Mouse (Mus musculus) liver, embryonic 15.5 days (tissue): Measurements from ENCODE around the gene Ddhd1. TPM values are rescaled to one million over a fixed set of nuclear protein-coding genes. Genes with fewer than 3 reads are reported as not detected.
"Not testable (repeated sequence)": the region's sequence is repeated elsewhere in the genome, so short reads cannot be mapped to it uniquely, and the experiment has no call there.

Experiments
- ATAC-seq: fragments of 200-750 bp; cut with Nextera tagmentation; 2 replicates; pipeline ENCODE4 v1.8.0; 2017; ENCODE audit warnings: moderate number of reproducible peaks, mild to moderate bottlenecking, moderate library complexity; ENCODE audit not compliant: insufficient read depth
- H3K27ac ChIP-seq: fragments of 300-500 bp; sonication (generic); replicated peaks from 2 replicates; pipeline ENCODE4 v1.5.1; 2015; ENCODE audit warnings: mild to moderate bottlenecking, inconsistent platforms
- H3K27me3 ChIP-seq: fragments of 300-500 bp; sonication (generic); 2 replicates; pipeline ENCODE4 v1.6.1; 2015; ENCODE audit warnings: mild to moderate bottlenecking, inconsistent platforms
- H3K36me3 ChIP-seq: fragments of 300-500 bp; sonication (generic); replicated peaks from 2 replicates; pipeline ENCODE4 v1.6.1; 2015; ENCODE audit warnings: moderate library complexity, mild to moderate bottlenecking, inconsistent platforms
- H3K4me1 ChIP-seq: fragments of 300-500 bp; sonication (generic); replicated peaks from 2 replicates; pipeline ENCODE4 v1.6.1; 2015; ENCODE audit warnings: inconsistent platforms
- H3K4me2 ChIP-seq: fragments of 300-500 bp; sonication (generic); 2 replicates; pipeline ENCODE4 v1.6.1; 2015; ENCODE audit warnings: moderate library complexity, mild to moderate bottlenecking, inconsistent platforms
- H3K4me3 ChIP-seq: fragments of 300-500 bp; sonication (generic); replicated peaks from 2 replicates; pipeline ENCODE4 v1.5.1; 2015; ENCODE audit warnings: mild to moderate bottlenecking, inconsistent platforms
- H3K9ac ChIP-seq: fragments of 300-500 bp; sonication (generic); 2 replicates; pipeline ENCODE4 v1.6.1; 2015; ENCODE audit warnings: moderate library complexity, mild to moderate bottlenecking, inconsistent platforms
- H3K9me3 ChIP-seq: fragments of 300-500 bp; sonication (generic); replicated peaks from 2 replicates; pipeline ENCODE4 v1.6.1; 2016; ENCODE audit warnings: inconsistent platforms
- WGBS: fragments of 180-500 bp; shearing (Covaris S2); methylation state at CpG from one replicate; pipeline ENCODE4 v1.1.7; 2015; ENCODE audit warnings: mixed read lengths; ENCODE audit not compliant: insufficient replicate concordance; 5-methylcytosine and 5-hydroxymethylcytosine counted together
- polyA plus RNA-seq: library from polyadenylated mRNA; unstranded; fragments of >200 nt; fragmentation: Nextera tagmentation; extraction: Ambion mirVana; gene quantifications from 2 replicates; pipeline ENCODE4 v1.2.1, GENCODE M21; 2015

Gene Ddhd1
- polyA plus RNA-seq, 1 experiment from 2014 or later = 6.9 TPM

DNA sequence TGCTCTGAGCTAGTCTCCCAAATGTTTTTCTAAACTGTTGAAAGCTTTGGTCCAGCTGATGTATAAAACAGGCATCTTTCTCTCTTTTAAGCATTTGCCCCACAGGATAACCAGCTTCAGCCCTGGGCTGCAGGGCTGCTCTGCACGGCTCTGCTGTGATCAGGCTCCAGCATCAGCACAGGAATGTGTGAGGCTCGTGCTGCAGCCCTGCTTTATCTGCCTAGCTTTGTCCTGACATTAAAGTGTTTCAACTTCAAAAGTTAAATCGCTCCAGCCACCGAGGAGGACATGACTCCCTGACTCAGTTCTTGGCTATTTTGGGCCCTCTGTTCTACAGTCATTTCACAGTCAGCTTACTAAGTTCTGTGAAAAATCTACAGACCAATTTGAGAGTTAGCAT lies 43.1 kb downstream of the Ddhd1 start:
- Histone ChIP-seq H3K27ac (no peak overlapping the region), H3K9ac (no peak overlapping the region), H3K9me3 (no peaks in the 10 kb centered on the region), H3K4me1 (no peaks in the 10 kb centered on the region), H3K27me3 (no peaks in the 10 kb centered on the region), H3K4me3 (no peak overlapping the region), H3K36me3 (peaks cover 91% of the 10 kb centered on the region), H3K4me2 (no peak overlapping the region)
- 67% methylated on average over 4 of the region's 4 CpGs for WGBS
- ATAC-seq = no peak

DNA sequence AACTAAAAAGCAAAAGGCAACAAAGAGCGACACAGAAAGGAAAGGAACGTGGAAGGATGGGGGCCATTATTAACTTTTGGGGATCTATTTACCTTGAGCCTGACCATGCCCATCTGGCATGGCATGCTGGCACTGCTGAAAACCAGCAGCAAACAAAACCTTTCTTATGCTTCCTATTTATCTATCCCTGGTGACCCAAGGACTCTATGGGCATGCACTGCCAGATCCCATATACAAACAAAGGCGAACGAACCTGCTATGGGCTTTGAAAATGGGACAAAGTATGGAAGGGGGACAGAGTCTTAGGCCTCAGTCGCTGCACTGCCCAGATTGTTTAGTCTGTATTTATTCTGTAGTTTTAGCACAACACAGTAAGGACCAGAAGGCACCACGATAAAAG lies 43.5 kb downstream of the Ddhd1 start:
- no peak for ATAC-seq
- H3K9me3 ChIP-seq = no peaks in the 10 kb centered on the region
- H3K27me3 ChIP-seq = no peaks in the 10 kb centered on the region
- 87% methylated on average over 6 of the region's 6 CpGs for WGBS
- H3K4me1 ChIP-seq = no peaks in the 10 kb centered on the region
- peaks cover 94% of the 10 kb centered on the region for H3K36me3 ChIP-seq
- no peak overlapping the region for H3K9ac ChIP-seq
- no peak overlapping the region for H3K4me2 ChIP-seq
- H3K4me3 ChIP-seq = no peak overlapping the region
- H3K27ac ChIP-seq = no peak overlapping the region

DNA sequence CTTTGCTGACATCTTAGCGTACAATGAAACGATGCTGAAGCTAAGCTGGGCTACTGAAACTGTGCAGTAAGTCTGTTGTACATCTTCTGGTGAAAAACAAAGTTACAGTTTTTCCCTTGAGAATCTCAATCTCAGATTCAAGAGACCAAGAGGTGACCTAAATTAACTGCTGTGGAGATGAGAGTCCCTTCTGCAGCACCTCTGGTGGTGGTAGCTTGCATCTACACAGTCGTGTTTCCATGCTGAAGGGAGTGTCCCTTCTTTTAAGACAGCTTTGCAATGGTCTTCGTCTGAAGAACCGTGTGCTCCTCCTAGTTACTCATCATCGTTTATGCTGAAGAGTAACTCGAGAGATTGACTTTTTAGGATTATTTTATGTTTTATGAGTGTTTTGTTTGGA lies 46.3 kb downstream of the Ddhd1 start:
- no peak for ATAC-seq
- Histone ChIP-seq H3K27ac (no peak overlapping the region), H3K4me3 (no peak overlapping the region), H3K27me3 (no peaks in the 10 kb centered on the region), H3K4me2 (no peak overlapping the region), H3K36me3 (peaks cover 91% of the 10 kb centered on the region), H3K4me1 (no peaks in the 10 kb centered on the region), H3K9me3 (no peaks in the 10 kb centered on the region), H3K9ac (no peak overlapping the region)
- WGBS = 81% methylated on average over 7 of the region's 7 CpGs

DNA sequence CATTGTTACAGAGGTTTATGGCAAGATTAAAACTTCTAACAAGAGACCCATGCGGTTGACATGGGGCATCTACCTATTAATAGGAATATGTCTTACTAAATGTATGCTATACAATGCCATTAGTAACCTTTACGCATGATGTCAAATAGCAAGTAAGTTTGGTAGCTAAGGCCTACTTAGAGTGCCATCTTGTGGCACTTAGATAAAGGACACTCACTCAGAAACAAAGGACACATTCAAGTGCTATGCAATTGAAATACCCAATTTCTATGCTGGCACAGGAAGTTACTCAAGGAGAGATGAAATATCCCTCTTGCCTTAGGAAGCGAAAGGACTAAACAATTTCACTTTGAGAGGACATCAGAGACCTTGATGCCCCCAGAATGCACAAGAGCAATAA lies 55.9 kb downstream of the Ddhd1 start:
- Histone ChIP-seq H3K27ac (no peak overlapping the region), H3K4me3 (no peak overlapping the region), H3K4me2 (no peak overlapping the region), H3K27me3 (no peaks in the 10 kb centered on the region), H3K4me1 (no peaks in the 10 kb centered on the region), H3K9ac (no peak overlapping the region), H3K9me3 (no peaks in the 10 kb centered on the region), H3K36me3 (peaks cover 76% of the 10 kb centered on the region)
- 68% methylated on average over 3 of the region's 3 CpGs for WGBS
- no peak for ATAC-seq

DNA sequence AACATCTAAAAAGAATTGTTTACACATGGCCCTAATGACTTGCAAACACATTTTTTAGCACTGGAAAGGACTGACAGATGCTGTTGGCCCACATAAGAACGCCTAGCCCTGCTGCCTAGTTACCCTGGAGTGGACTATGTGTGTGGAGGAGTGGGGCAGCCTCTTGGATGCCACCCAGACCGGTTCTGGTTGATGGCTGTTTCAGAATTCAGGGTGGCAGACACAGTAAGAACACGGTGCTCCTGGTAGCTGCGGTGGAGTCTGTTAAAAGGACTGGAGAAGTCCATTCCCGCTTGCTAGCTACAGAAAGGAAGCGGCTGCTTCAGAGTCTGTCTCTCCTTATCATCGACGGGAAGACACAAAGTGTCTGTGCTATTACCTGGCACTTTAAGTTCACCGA lies 57.4 kb downstream of the Ddhd1 start:
- WGBS = 86% methylated on average over 9 of the region's 9 CpGs
- Histone ChIP-seq H3K9ac (no peak overlapping the region), H3K4me1 (no peaks in the 10 kb centered on the region), H3K9me3 (no peaks in the 10 kb centered on the region), H3K4me2 (no peak overlapping the region), H3K27ac (no peak overlapping the region), H3K36me3 (peaks cover 72% of the 10 kb centered on the region), H3K4me3 (no peak overlapping the region), H3K27me3 (no peaks in the 10 kb centered on the region)
- no peak for ATAC-seq

DNA sequence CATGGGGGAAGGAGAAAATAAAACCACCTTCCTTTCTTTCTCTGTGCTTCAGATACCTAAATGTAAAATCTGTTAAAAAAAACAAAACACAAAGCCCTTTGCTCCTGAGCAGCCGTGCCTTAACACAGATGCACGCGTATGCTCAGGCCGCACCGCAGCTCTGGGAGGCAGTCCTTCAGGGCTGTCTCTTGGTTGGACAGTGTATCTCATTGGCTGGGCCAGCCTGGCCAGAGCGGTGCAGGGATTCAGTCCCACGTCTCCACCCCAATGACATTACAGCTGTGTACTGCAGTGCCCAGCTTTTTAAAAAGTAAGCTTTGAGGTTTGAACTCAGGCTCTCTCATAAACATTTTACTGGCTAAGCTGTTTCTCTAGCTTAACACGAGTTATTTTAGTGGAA lies 60.1 kb downstream of the Ddhd1 start:
- H3K4me2 ChIP-seq = no peak overlapping the region
- H3K9me3 ChIP-seq = no peaks in the 10 kb centered on the region
- no peaks in the 10 kb centered on the region for H3K4me1 ChIP-seq
- H3K9ac ChIP-seq = no peak overlapping the region
- peaks cover 73% of the 10 kb centered on the region for H3K36me3 ChIP-seq
- no peaks in the 10 kb centered on the region for H3K27me3 ChIP-seq
- no peak for ATAC-seq
- no peak overlapping the region for H3K27ac ChIP-seq
- no peak overlapping the region for H3K4me3 ChIP-seq
- WGBS = 84% methylated on average over 8 of the region's 8 CpGs

DNA sequence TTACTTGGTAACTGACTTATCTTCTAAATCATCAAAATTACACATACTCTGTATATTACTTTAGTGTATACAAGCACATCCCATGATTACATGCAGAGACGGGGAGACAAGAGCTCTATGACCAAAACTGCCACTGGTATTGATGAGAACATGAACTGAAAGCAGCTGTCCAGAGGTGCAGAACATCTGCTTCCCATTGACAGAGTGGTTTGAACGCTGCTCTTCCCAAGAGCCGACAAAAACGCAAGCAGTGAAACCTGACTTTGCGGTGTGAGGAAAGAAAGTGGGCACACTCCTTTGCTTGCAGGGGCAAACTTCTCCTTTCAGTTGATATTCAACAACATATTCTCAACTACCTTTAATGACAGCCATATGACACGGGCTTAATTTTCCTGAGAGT lies 64.7 kb downstream of the Ddhd1 start:
- Histone ChIP-seq H3K4me1 (no peaks in the 10 kb centered on the region), H3K27me3 (no peaks in the 10 kb centered on the region), H3K4me2 (no peak overlapping the region), H3K9ac (no peak overlapping the region), H3K4me3 (no peak overlapping the region), H3K27ac (no peak overlapping the region), H3K9me3 (no peaks in the 10 kb centered on the region), H3K36me3 (peaks cover 34% of the 10 kb centered on the region)
- no peak for ATAC-seq
- 87% methylated on average over 6 of the region's 6 CpGs for WGBS

DNA sequence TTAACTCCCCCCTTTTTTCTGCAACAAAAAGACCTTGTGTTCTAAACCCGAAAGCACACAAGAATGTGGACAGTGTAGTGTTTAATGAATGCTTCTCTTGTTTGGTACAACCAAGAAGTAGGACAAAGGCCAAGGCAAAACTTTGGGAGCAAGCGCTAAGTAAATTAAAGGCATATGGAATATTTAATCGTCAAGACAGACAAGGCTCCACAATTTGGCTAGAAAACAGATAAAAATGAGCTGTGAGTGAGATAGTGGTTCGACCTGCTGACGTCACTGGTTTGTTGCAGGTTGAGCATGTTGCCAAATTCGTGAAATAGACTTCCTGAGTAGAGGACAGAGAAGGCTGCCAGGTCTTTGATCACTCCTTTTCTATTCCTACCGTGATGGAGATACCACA lies 69.5 kb downstream of the Ddhd1 start:
- H3K4me2 ChIP-seq = no peak overlapping the region
- WGBS = 72% methylated on average over 7 of the region's 7 CpGs
- H3K4me3 ChIP-seq = no peak overlapping the region
- peaks cover 2% of the 10 kb centered on the region; the same call in 1 of the 2 replicates for H3K36me3 ChIP-seq
- no peak overlapping the region for H3K9ac ChIP-seq
- H3K4me1 ChIP-seq = no peaks in the 10 kb centered on the region
- H3K27ac ChIP-seq = no peak overlapping the region
- H3K27me3 ChIP-seq = no peaks in the 10 kb centered on the region
- no peaks in the 10 kb centered on the region for H3K9me3 ChIP-seq
- no peak for ATAC-seq

DNA sequence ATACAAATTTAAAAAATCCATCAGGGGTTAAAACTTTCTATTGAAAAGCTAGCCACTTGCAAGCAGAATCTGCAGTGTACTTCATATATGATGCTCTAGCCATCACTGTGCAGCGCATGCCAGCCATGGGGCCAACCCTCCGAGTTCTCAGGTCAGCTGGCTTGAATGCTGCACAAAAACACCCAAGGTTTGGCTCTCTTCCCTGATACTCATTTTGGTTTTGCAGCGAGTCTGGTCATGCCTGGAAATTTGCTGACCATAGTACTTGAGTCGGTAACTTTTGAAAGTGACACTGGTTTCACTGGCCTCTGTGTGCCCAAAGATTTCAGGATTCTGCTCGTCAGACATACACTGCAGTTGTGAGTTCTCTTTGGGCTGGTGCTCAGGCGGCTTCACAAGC lies 70.4 kb downstream of the Ddhd1 start:
- no peaks in the 10 kb centered on the region for H3K27me3 ChIP-seq
- no peaks in the 10 kb centered on the region for H3K36me3 ChIP-seq
- H3K4me1 ChIP-seq = no peaks in the 10 kb centered on the region
- H3K9me3 ChIP-seq = no peaks in the 10 kb centered on the region
- no peak overlapping the region for H3K4me3 ChIP-seq
- WGBS = 79% methylated on average over 6 of the region's 6 CpGs
- H3K27ac ChIP-seq = no peak overlapping the region
- H3K9ac ChIP-seq = no peak overlapping the region
- ATAC-seq = no peak
- H3K4me2 ChIP-seq = no peak overlapping the region

DNA sequence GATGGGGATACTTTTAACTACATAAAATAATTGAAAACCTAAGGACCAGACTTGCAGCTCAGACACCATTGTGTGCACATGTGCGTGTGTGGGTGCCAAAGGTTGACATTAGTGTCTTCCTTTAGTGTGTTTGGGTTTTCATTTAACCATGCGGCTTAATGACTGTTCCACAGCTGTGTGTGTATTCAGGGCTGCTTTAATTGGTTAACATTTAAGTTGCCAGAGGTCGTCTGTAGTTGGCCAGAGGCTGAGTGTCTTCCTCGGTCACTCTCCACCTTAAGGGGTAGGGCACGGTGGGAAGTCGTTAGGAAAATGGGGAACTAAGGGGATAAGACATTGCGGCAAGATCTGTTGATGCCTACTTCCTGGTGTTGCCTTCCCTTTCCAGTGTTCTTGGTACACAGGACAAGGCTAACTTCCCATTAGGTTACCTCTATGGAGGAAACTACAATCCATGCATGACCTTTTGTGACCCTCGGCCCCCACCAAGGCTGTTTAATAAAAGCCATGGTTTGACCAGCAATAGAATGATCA lies 74.4 kb downstream of the Ddhd1 start:
- 36% methylated on average over 8 of the region's 8 CpGs for WGBS
- H3K9me3 ChIP-seq = no peaks in the 10 kb centered on the region
- H3K36me3 ChIP-seq = no peaks in the 10 kb centered on the region
- H3K9ac ChIP-seq = no peak overlapping the region
- no peak overlapping the region for H3K27ac ChIP-seq
- H3K4me1 ChIP-seq = no peaks in the 10 kb centered on the region
- no peak for ATAC-seq
- H3K4me3 ChIP-seq = no peak overlapping the region
- H3K27me3 ChIP-seq = no peaks in the 10 kb centered on the region
- no peak overlapping the region for H3K4me2 ChIP-seq

DNA sequence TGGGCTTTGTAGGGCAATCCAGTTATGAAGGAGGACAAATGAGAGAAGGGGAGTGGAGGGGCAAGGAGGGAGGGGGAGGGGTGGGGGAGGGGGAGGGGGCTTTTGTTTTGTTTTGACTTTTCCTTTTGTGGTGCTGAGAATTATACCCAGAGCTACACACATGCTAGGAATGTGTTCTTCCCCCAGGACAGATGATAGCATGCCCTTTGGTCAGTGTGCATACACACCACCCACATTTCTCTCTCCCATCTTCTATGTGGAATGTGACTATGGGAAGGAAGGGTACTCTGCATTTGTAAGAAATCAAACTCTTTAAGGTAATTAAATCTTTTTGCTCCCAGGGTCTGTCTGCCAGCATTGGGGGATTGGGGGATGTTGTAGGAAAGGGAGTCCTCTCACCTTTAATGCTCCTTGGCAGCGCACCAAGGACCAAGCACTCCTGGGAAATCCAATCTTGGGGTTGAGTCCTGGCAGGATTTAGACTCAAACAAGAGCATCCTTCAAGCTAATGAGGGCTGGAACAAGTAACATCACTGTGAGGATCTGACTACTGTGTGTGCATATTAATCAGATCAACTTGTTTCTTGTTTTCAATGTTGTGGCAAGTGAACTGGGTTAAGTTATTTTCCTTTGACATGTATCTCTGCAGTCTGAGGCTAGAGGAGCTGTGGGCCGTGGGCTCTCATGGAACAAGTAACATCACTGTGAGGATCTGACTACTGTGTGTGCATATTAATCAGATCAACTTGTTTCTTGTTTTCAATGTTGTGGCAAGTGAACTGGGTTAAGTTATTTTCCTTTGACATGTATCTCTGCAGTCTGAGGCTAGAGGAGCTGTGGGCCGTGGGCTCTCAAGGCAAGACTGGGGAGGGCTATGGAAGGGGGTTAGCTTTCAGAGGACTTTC lies 76.8 kb downstream of the Ddhd1 start:
- not testable (repeated sequence) for H3K27ac ChIP-seq, H3K36me3 ChIP-seq, H3K4me1 ChIP-seq, H3K4me3 ChIP-seq, H3K9me3 ChIP-seq, H3K9ac ChIP-seq, H3K27me3 ChIP-seq, H3K4me2 ChIP-seq, ATAC-seq
- 66% methylated on average over 3 of the region's 3 CpGs for WGBS
